Mouse (Mus musculus): ENCODE results near the gene Klk10. TPM values are rescaled to one million over a fixed set of nuclear protein-coding genes. Genes with fewer than 3 reads are reported as not detected.

Gene Klk10
- total RNA-seq, 2 experiments from 2014 or later: not detected

DNA sequence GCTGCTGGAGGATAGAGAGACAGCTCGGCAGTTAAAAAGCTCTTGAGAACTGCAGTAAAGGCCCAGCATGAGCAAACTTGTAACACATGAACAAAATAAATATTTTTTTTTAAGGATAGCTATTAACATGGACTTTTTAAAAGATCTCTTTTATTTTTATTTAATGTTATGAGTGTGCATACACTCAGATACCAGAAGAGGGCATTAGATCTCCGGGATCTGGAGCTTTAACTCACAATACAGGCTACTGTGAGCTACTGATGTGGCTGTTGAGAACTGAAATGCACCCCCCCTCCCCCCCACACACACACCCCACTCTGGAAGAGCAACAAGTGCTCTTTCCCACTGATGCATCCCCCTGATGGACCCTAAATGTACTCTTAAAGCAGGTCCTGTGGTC is 8.5 kb downstream of the Klk10 start:
- no peak for DNase-seq
- intact Hi-C loops (cut with DNase I): loop anchor here (2.0 kb wide), 1 partner anchor 106 kb away; no protein-coding TSS in a partner anchor

DNA sequence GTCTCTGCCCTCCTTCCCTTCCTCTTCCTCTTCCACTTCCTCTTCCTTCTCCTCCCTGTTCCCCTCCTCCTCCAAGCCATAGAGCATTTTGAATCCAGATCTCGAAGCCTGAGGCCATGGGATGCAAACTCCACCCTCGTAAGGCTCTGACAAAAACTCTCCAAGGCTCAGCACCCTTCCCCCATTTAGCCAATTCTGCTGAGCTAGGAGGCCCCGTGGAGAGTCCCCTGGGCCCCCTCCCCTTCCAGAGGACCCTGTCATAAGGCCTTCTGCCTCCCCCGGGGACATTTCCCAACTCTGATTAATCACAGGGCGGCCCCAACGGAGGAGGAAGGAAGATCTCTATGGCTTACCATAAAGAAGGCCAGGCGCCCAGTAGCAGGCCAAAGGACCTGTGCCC is 10.8 kb downstream of the Klk10 start, which contains the start of gene Klk9:
Gene Klk9, plus strand, starts transcription at position 301 of the 400 bp plus-strand sequence.
- intact Hi-C loops (cut with DNase I): no loop called here

DNA sequence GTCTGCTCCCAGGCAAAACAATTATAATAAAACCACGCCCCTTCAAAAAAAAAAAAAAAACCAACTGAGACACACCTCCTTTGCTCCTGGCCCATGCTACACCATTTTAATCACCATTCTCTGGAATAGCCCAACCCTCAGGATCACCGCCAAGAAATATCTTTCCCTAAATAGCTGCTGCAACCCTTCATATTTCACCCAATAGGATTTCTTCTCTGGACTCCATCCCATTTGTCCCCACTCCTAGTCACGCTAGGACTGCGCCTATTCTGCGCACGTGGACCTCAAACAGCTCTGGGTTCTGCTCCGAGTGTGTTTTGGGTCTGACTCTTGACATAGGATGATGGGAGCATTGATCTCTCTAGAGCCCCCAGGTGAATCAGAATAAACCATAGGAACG is 15.5 kb downstream of the Klk10 start:
- DNase-seq: peak; percentile 19 to 32
- intact Hi-C loops (cut with DNase I): no loop called here

More for the DNA sequence above, 10.8 kb downstream of the Klk10 start, which contains the start of gene Klk9:
- DNase-seq: no peak

DNA sequence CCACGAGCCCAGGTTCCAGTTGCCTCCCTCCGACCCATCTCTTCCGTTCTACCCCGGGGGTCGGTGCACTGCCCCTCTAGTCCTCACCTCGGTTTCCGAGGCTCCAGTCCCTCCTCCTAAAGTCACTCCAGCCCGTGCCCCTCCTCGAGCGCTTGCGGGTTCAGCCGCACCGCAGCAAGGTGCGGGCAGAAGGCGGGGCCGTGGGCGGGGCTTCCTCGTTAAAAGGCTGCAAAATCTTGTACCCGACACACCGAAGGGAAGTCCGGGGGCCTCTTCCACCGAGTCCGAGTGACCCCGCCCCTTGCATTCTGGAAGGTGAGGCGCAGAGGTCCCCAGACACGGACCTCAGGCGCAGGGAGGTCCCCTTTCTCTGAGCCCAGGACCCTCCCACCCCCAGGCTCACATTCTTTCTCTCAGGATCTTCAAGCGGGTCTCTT is 16.5 kb downstream of the Klk10 start, which contains the start of gene Klk8:
Gene Klk8, plus strand, starts transcription at position 245 of the 437 bp plus-strand sequence.
- intact Hi-C loops (cut with DNase I): no loop called here
- DNase-seq: peak in 1 of 2 experiments; percentile 16

DNA sequence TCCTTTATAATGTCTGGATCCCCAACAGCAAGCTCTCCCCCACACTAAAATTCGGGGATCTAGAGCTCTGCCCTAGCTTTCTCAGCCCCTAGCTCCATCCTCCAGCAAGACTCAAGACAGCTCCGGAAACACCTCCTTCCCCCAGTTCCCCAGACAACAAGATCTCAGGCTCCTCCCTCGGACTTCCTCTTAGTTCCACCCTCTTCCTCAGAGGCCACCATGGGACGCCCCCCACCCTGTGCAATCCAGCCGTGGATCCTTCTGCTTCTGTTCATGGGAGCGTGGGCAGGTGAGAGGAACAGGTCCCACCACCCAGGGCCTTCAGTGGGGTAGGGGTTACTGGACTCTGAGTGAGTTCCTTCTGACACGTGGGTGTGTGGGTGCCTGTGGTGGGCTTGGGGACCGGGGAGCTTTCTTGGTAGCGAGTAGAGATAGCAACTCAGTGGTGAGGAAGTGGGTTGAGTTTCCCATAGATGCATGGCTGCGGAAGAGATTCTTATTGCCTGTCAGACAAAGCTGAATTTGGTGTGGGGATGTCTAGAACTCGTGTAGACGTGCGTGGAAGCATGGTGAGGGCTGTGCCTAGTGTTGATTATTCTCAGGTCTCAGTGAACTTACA is 17.1 kb downstream of the Klk10 start:
- intact Hi-C loops (cut with DNase I): no loop called here
- DNase-seq: peak; percentile 15 to 16

DNA sequence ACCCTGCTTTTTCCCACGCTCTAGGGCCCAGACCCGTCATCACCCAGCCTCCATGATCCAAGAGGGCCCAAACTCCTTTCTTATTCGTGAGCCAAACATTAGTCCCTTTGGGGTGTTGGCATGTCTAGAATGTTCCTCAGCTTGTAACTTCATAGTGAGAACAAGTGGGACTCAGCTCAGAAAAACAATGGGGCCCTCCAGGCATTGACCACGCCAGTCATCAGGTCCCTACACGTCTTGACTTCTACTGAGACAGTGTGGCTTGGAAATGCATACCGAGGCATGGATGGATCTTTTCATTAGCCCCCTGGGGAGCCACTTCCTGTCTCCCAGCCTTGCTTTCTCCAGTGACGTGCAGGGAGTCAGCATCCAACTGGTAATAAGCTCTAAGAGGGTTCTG is 19.0 kb downstream of the Klk10 start:
- DNase-seq: no peak
- intact Hi-C loops (cut with DNase I): no loop called here

DNA sequence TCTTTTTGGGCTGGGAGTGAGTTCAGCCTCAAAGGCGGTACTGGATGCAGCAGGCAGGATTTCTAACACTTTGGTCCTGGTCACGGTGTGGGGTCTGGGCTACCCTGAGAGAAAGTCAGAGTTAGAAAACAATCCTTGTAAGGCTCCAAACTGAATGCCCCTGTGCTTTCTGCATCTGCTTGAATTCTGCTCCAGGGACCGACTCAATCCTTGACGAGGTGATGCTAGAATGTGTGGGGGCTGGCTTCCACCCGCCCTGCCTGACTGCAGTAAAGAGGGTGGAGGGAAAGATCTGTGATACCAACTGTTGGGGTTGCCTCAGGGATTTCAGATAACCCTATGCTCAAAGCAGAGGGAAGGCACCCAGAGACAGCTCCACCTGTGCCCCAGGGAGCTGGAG is 30.2 kb downstream of the Klk10 start, which contains the start of gene Klk7:
Gene Klk7, plus strand, starts transcription at position 301 of the 400 bp plus-strand sequence.
- intact Hi-C loops (cut with DNase I): no loop called here
- DNase-seq: no peak

DNA sequence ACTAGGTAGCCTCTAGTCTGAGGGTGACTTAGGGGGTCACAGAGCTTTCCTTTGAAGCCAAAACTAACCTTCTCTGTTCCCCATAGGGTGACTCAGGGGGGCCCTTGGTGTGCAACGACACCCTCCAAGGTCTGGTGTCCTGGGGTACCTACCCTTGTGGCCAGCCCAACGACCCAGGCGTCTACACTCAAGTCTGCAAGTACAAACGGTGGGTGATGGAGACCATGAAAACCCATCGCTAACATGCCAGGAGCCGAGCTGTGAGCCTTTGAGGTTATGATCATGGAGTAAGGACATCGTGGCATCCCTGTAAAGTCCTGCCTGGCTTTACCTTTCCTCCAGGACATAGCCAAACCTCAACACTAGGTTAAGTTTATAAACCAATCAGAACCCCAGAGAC is 34.4 kb downstream of the Klk10 start:
- no peak for DNase-seq
- intact Hi-C loops (cut with DNase I): no loop called here

DNA sequence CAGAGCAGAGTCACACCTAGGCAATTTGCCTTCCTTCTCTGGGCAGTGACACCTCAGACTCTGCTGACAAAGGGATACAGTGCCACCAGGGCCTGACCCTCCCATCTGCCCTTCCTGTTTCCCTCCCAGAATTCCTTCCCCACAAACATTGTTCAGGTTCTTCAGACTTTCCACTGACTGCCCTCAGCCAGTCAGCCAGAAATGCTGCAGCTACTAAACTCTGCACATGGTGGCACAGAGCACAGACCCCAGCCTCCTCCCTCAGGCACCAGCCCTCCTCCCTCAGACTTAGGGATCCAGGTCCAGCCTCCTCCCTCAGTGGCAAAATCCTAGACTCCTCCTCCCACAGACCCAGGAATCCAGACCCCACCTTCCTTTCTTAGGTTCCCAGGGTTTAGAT is 35.9 kb downstream of the Klk10 start:
- DNase-seq: no peak
- intact Hi-C loops (cut with DNase I): no loop called here

DNA sequence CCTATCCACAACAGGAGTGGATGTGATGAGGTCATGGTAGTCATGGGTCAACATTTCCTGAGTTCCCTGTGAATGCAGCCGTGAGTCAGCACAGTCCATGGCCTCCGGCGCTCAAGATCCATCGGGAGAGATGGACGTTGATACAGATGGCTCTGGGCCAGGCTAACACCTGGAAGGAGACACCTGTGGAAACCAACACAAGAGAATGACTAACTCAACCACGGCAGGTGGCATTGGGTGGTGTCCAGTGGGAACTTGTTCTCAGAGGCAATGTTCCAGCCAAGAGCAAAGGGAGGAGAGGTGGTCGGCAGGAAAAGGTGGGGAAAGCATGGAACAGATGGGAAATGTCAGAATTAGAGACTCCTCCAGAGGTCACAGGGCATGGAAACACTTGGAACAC is 40.7 kb downstream of the Klk10 start:
- DNase-seq: no peak
- intact Hi-C loops (cut with DNase I): no loop called here

DNA sequence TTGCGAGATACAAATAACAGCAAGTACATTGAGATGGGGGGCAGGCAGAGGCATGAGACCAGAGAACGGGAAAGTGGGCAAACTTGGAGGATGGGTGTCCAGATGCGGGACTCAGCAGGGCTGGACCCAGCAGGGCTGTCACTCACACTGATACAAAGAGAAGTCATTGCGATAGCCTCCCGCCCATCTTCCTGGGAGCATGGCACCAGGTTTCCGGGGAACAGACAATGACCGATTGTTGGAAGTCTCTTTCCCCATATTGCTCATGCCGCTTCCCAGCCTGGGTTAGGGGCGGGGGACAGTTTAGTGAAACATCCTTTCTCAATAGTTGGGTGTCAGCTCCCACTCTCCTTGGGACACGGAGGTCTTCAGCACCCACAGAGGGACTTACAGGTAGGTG is 43.4 kb downstream of the Klk10 start, which contains the start of gene Klk6:
Gene Klk6, plus strand, starts transcription at position 301 of the 400 bp plus-strand sequence.
- DNase-seq: no peak
- intact Hi-C loops (cut with DNase I): no loop called here

DNA sequence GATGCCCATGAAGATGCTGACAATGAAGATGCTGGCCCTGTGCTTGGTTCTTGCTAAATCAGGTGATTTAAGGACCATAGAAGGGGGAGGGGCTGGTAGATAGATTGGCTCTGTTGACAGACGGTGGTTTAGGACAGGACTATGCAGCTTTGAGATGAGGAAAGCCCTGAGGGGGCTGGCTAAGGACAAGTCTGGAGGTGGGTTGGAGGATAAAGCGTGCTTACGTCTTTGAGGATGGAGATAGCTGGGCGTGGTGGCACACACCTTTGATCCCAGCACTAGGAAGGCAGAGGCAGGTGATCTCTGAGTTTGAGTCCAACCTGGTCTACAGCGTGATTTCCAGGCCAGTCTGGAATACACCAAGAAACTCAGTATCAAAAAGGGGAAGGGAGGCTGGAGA is 45.2 kb downstream of the Klk10 start:
- intact Hi-C loops (cut with DNase I): no loop called here
- no peak for DNase-seq

DNA sequence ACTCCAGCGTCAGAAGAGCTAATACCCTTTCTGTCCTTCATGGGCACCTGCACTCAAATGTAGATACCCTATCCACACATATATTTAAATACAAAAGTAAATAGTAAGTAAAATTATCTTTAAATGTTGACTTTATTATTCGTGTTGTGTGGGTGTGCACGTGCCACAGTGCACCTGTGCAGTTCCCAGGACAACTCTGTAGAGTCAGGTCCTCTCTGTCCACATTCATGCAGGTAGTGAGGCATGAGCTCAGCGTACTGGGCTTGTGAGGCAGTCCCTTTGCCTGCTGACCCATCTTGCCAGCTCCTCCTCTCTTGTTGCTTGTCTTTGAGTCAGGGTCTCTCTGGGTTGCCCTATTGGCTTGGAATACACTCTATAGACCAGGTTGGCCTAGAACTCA is 46.9 kb downstream of the Klk10 start:
- no peak for DNase-seq
- intact Hi-C loops (cut with DNase I): no loop called here

DNA sequence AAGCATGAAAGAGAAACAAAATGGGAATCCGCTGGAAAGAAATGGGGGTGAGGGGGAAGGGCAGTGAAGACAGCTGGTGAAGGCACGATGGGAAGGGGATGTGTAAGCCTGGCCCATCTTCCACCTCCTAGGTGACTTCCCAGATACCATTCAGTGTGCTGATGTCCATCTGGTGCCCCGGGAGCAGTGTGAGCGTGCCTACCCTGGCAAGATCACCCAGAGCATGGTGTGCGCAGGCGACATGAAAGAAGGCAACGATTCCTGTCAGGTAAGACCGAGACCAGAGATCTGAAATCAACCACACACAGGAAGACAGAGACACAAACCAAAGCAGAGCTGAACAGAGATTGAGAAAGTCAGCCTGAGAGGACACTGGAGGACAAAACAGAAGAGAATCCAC is 48.2 kb downstream of the Klk10 start:
- intact Hi-C loops (cut with DNase I): no loop called here
- DNase-seq: no peak

Other genes starting within 250 kb of the Klk10 start
- gene Cd33, start 236.6 kb upstream of the Klk10 start, total RNA-seq (2021): 1 to 10 TPM; 2.2 to 2.3 TPM
- 1 to 10 TPM in 1 of 2 experiments, under 1 TPM in 1; 0.81 to 1.5 TPM for gene Zfp658, start 218.8 kb upstream of the Klk10 start, total RNA-seq (2021)
- gene Zfp719, start 201.4 kb upstream of the Klk10 start, total RNA-seq (2021): 1 to 10 TPM; 9.2 to 9.5 TPM
- gene Zfp819, start 173.9 kb upstream of the Klk10 start, total RNA-seq (2021): not detected
- not detected for gene Ceacam18, start 146.3 kb upstream of the Klk10 start, total RNA-seq (2021)
- under 1 TPM; 0.81 to 0.94 TPM for gene Siglece, start 120.9 kb upstream of the Klk10 start, total RNA-seq (2021)
- gene Ctu1, start 109.0 kb upstream of the Klk10 start, total RNA-seq (2021): 1 to 10 TPM; 4.8 to 5.4 TPM
- gene Klk14, start 90.6 kb upstream of the Klk10 start, total RNA-seq (2021): not detected
- not detected for gene Klk13, start 68.5 kb upstream of the Klk10 start, total RNA-seq (2021)
- not detected for gene Klk12, start 12.1 kb upstream of the Klk10 start, total RNA-seq (2021)
- not detected for gene Klk11, start 6.4 kb upstream of the Klk10 start, total RNA-seq (2021)
- gene Klk9, start 10.9 kb downstream of the Klk10 start, total RNA-seq (2021): not detected
- gene Klk8, start 16.5 kb downstream of the Klk10 start, total RNA-seq (2021): 10 to 100 TPM; 13.0 to 19.9 TPM
- gene Klk7, start 30.3 kb downstream of the Klk10 start, total RNA-seq (2021): not detected
- gene Klk6, start 43.5 kb downstream of the Klk10 start, total RNA-seq (2021): not detected
- not detected for gene Klk5, start 60.9 kb downstream of the Klk10 start, total RNA-seq (2021)
- not detected for gene Klk4, start 100.1 kb downstream of the Klk10 start, total RNA-seq (2021)
- not detected for gene Klk15, start 152.7 kb downstream of the Klk10 start, total RNA-seq (2021)
- not detected for gene Klk1b8, start 169.6 kb downstream of the Klk10 start, total RNA-seq (2021)
- not detected for gene Klk1b1, start 185.7 kb downstream of the Klk10 start, total RNA-seq (2021)
- gene Klk1b9, start 195.0 kb downstream of the Klk10 start, total RNA-seq (2021): not detected
- gene Klk1b11, start 214.8 kb downstream of the Klk10 start, total RNA-seq (2021): not detected
- not detected for gene Klk1b26, start 231.1 kb downstream of the Klk10 start, total RNA-seq (2021)